Mouse (Mus musculus) olfactory bulb, adult 2 months (tissue): ENCODE measurements around the gene 1700023F06Rik.

Source experiments
- CTCF ChIP-seq: fragments of 200-500 bp; IDR thresholded peaks from 2 replicates; pipeline ENCODE4 v1.5.1; 2012; ENCODE audit warnings: low read depth, mild to moderate bottlenecking, low read length, moderate library complexity; ENCODE audit not compliant: insufficient read depth
- POLR2A ChIP-seq: fragments of 200-500 bp; IDR thresholded peaks from 2 replicates; pipeline ENCODE4 v1.6.1; 2012; ENCODE audit warnings: mild to moderate bottlenecking, low read depth, low read length, moderate library complexity; ENCODE audit not compliant: insufficient read depth

GRCm38 (mm10) chr11:103164391-103164790 is 44.0 kb downstream of the 1700023F06Rik start:
- no peak for TF ChIP-seq CTCF
- no peak for TF ChIP-seq POLR2A
